Mouse (Mus musculus): ENCODE results near the gene Amn. TPM values are rescaled to one million over a fixed set of nuclear protein-coding genes. Genes with fewer than 3 reads are reported as not detected.
A peak's percentile ranks its signal among the peaks of the same experiment; 100 is the strongest.

The Amn gene
- polyA plus RNA-seq, 1 experiment from 2014 or later = 0.29 TPM

DNA sequence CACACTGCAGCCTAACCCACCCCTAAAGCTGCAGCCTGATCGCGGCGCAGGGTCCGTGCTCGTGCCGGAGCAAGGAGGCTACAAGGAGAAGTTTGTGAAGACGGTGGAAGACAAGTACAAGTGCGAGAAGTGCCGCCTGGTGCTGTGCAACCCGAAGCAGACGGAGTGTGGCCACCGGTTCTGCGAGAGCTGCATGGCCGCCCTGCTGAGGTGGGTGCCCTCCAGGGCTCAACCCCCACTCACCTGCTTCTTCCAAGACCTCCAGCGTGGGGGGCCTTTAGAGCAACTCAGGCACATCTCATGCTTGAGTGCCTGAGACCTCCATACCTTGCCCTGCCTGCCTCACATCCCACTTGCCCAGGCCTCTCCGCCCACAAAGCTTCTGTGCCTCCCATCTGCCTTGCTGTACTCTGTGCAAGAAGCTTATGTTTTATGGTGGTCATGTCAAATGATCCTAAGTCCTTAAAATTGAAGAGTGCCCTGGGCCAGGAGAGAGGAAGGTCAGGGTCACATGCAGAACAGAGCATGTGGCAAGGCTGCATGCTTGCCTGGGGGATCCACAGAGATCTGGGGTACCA is 33.2 kb upstream of the Amn start:
- Histone ChIP-seq H3K4me3 (ENCODE audit: low read depth, low read length) (no peak overlapping the region), H3K9me3 (ENCODE audit: control insufficient read depth, low read length) (no peaks in the 10 kb centered on the region), H3K9ac (ENCODE audit: low read length) (no peak overlapping the region), H3K36me3 (ENCODE audit: control insufficient read depth, insufficient read depth, low read length) (peaks cover 8% of the 10 kb centered on the region; the same call in 1 of the 2 replicates), H3K4me1 (ENCODE audit: control insufficient read depth, insufficient read depth, low read length) (no peaks in the 10 kb centered on the region), H3K27ac (replicated peaks; ENCODE audit: low read depth, low read length) (0 out of 2 replicates have a peak overlapping the region, but pooled peaks have one; percentile 30), H3K27me3 (ENCODE audit: control insufficient read depth, insufficient read depth, low read length) (no peaks in the 10 kb centered on the region; the same call in 1 of the 2 replicates), H3K4me2 (ENCODE audit: low read depth, severe bottlenecking) (no peak overlapping the region)
- DNase-seq (ENCODE audit: low spot score) (no peak), ATAC-seq (ENCODE audit: insufficient number of reproducible peaks, low FRiP score, low TSS enrichment, low read depth) (no peak)
- WGBS = 94% methylated on average over 16 of the region's 16 CpGs

DNA sequence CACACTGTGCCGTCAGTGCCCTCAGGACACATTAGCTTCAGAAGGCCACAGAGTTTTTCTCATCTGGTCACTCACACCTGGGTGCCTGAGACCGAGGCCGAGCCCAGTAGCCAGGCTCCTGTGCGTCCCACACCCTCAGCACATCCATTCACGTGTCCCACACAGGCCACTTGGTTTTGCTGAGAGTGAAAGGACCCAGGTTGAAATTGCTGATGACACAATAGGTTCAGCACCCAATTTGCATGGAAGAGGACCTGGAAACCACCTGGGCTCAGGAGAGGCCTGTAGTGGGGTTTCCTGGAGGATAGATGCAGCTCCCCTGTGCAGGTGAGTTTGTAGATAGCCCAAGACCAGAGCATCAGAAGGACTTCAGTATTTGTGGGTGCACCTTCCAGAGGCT is 32.5 kb upstream of the Amn start:
- Histone ChIP-seq H3K9ac (ENCODE audit: low read length) (no peak overlapping the region), H3K27ac (replicated peaks; ENCODE audit: low read depth, low read length) (0 out of 2 replicates have a peak overlapping the region, but pooled peaks have one; percentile 30), H3K27me3 (ENCODE audit: control insufficient read depth, insufficient read depth, low read length) (no peaks in the 10 kb centered on the region; the same call in 1 of the 2 replicates), H3K36me3 (ENCODE audit: control insufficient read depth, insufficient read depth, low read length) (peaks cover 8% of the 10 kb centered on the region; the same call in 1 of the 2 replicates), H3K4me3 (ENCODE audit: low read depth, low read length) (no peak overlapping the region), H3K9me3 (ENCODE audit: control insufficient read depth, low read length) (no peaks in the 10 kb centered on the region), H3K4me1 (ENCODE audit: control insufficient read depth, insufficient read depth, low read length) (no peaks in the 10 kb centered on the region), H3K4me2 (ENCODE audit: low read depth, severe bottlenecking) (no peak overlapping the region)
- DNase-seq (ENCODE audit: low spot score) (no peak), ATAC-seq (ENCODE audit: insufficient number of reproducible peaks, low FRiP score, low TSS enrichment, low read depth) (no peak)
- WGBS = 85% methylated on average over 5 of the region's 5 CpGs

DNA sequence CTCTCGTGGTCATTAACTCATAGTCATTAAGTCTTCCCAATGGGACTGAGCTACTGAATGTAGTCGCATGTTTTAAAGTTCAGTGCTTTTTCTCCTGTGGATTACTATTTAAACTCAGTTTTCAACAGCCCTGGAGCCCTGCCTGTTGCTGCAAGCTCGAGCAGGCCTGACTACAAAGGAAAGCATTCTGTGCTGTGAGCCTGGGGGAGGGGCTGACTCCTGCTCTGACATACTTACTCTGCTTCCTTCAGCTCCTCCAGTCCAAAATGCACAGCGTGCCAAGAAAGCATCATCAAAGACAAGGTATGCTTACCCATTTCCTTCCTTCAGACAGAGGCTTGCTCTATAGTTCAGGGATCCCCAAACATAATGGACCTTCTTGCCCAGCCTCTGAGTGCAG is 32.1 kb upstream of the Amn start:
- peaks cover 8% of the 10 kb centered on the region; the same call in 1 of the 2 replicates for H3K36me3 ChIP-seq (ENCODE audit: control insufficient read depth, insufficient read depth, low read length)
- ATAC-seq (ENCODE audit: insufficient number of reproducible peaks, low FRiP score, low TSS enrichment, low read depth) (no peak), DNase-seq (ENCODE audit: low spot score) (peak; percentile 36)
- no peaks in the 10 kb centered on the region for H3K9me3 ChIP-seq (ENCODE audit: control insufficient read depth, low read length)
- no peaks in the 10 kb centered on the region; the same call in 1 of the 2 replicates for H3K27me3 ChIP-seq (ENCODE audit: control insufficient read depth, insufficient read depth, low read length)
- no peak overlapping the region for H3K4me2 ChIP-seq (ENCODE audit: low read depth, severe bottlenecking)
- no peak overlapping the region for H3K4me3 ChIP-seq (ENCODE audit: low read depth, low read length)
- no peaks in the 10 kb centered on the region for H3K4me1 ChIP-seq (ENCODE audit: control insufficient read depth, insufficient read depth, low read length)
- H3K27ac ChIP-seq (replicated peaks; ENCODE audit: low read depth, low read length) = 0 out of 2 replicates have a peak overlapping the region, but pooled peaks have one; percentile 30
- H3K9ac ChIP-seq (ENCODE audit: low read length) = no peak overlapping the region
- 64% methylated on average over 4 of the region's 4 CpGs for WGBS

DNA sequence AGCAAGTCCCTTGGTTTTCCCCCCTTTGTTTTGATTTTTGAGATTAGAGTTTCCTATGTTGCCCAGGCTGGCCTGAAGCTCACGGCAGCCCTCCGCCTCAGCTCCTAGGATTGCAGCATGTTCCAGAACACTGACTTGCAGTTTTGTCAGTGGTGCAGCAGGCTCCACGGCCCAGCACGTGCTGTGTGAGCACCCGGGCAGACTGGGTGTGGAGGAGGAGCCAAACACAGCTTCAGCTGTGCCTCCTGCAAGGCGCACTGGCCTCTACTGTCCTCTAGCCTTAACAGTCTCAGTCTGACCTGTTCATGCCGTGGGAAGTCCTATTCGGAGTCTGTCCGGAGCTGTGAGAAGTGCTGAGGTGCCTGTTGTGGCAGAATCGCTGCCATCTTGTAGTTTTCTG is 31.0 kb upstream of the Amn start:
- 92% methylated on average over 10 of the region's 10 CpGs for WGBS
- Histone ChIP-seq H3K9me3 (ENCODE audit: control insufficient read depth, low read length) (no peaks in the 10 kb centered on the region), H3K4me2 (ENCODE audit: low read depth, severe bottlenecking) (no peak overlapping the region), H3K4me3 (ENCODE audit: low read depth, low read length) (no peak overlapping the region), H3K27me3 (ENCODE audit: control insufficient read depth, insufficient read depth, low read length) (no peaks in the 10 kb centered on the region; the same call in 1 of the 2 replicates), H3K36me3 (ENCODE audit: control insufficient read depth, insufficient read depth, low read length) (peaks cover 8% of the 10 kb centered on the region; the same call in 1 of the 2 replicates), H3K27ac (replicated peaks; ENCODE audit: low read depth, low read length) (no peak overlapping the region), H3K4me1 (ENCODE audit: control insufficient read depth, insufficient read depth, low read length) (no peaks in the 10 kb centered on the region), H3K9ac (ENCODE audit: low read length) (no peak overlapping the region)
- ATAC-seq (ENCODE audit: insufficient number of reproducible peaks, low FRiP score, low TSS enrichment, low read depth) (no peak), DNase-seq (ENCODE audit: low spot score) (no peak)

DNA sequence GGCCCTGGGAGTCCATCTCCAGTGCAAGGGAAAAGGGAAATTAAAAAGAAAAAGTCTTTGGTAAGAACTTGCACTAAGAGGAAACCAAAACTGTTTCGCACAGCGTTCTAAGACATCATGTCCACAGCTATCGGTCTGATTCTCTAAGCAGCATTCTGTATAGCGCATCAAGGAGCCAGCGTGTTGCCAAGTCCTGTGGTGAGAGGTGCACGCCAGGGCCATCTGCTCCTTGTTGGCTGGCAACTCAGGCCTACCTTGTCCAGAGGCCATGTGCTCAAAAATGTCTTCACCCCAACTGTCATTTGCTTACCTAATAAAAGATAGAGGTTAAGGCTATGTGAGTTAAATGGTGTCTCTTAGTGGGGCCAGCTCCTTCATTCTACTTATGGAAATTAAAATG is 29.0 kb upstream of the Amn start:
- DNase-seq (ENCODE audit: low spot score) (no peak), ATAC-seq (ENCODE audit: insufficient number of reproducible peaks, low FRiP score, low TSS enrichment, low read depth) (no peak)
- no peak overlapping the region for H3K9ac ChIP-seq (ENCODE audit: low read length)
- H3K9me3 ChIP-seq (ENCODE audit: control insufficient read depth, low read length) = no peaks in the 10 kb centered on the region
- no peak overlapping the region for H3K27ac ChIP-seq (replicated peaks; ENCODE audit: low read depth, low read length)
- no peaks in the 10 kb centered on the region for H3K4me1 ChIP-seq (ENCODE audit: control insufficient read depth, insufficient read depth, low read length)
- H3K27me3 ChIP-seq (ENCODE audit: control insufficient read depth, insufficient read depth, low read length) = no peaks in the 10 kb centered on the region; the same call in 1 of the 2 replicates
- WGBS = 96% methylated on average over 6 of the region's 6 CpGs
- H3K4me3 ChIP-seq (ENCODE audit: low read depth, low read length) = no peak overlapping the region
- peaks cover 6% of the 10 kb centered on the region; the same call in 1 of the 2 replicates for H3K36me3 ChIP-seq (ENCODE audit: control insufficient read depth, insufficient read depth, low read length)
- H3K4me2 ChIP-seq (ENCODE audit: low read depth, severe bottlenecking) = no peak overlapping the region

DNA sequence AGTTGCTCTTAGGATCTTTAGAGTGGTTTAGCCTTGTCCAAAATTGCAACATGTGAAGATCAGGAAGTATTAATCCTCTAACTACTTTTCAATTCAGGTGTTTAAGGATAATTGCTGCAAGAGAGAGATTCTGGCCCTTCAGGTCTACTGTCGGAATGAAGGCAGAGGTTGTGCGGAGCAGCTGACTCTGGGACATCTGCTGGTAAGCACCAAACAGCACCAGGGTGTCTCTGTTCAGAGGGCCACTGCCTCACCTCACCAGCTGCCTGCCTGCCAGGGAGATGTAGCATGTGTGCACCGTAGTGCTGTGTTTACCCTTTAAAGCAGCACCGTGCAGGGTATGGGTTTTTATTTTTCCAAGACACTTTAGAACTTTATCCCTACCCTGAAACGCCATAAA is 28.5 kb upstream of the Amn start:
- Histone ChIP-seq H3K4me3 (ENCODE audit: low read depth, low read length) (no peak overlapping the region), H3K4me1 (ENCODE audit: control insufficient read depth, insufficient read depth, low read length) (no peaks in the 10 kb centered on the region), H3K36me3 (ENCODE audit: control insufficient read depth, insufficient read depth, low read length) (peaks cover 6% of the 10 kb centered on the region; the same call in 1 of the 2 replicates), H3K9ac (ENCODE audit: low read length) (no peak overlapping the region), H3K27me3 (ENCODE audit: control insufficient read depth, insufficient read depth, low read length) (no peaks in the 10 kb centered on the region; the same call in 1 of the 2 replicates), H3K4me2 (ENCODE audit: low read depth, severe bottlenecking) (no peak overlapping the region), H3K27ac (replicated peaks; ENCODE audit: low read depth, low read length) (no peak overlapping the region), H3K9me3 (ENCODE audit: control insufficient read depth, low read length) (no peaks in the 10 kb centered on the region)
- no peak for DNase-seq (ENCODE audit: low spot score)
- 94% methylated on average over 5 of the region's 5 CpGs for WGBS
- no peak for ATAC-seq (ENCODE audit: insufficient number of reproducible peaks, low FRiP score, low TSS enrichment, low read depth)

DNA sequence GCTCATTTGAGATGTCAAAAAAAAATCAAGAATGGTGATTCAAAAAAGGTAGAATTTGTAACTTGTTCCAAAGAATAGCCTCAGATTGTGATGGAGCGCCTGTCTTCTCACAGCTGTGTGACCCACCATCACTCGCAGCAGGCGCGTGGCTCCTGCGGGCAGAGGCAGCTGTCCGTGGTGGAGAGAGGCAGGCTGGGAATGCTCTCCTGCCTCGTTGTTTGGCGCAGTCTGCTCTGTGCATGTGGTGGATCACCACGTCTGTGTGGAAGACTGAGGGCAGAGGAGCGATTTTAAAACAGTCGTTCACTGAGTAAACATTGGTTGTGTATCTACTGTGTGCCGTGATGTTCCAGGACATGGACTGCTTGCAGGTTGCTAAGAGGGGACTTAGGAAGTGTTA is 27.2 kb upstream of the Amn start:
- 92% methylated on average over 12 of the region's 12 CpGs for WGBS
- no peak overlapping the region for H3K4me2 ChIP-seq (ENCODE audit: low read depth, severe bottlenecking)
- DNase-seq (ENCODE audit: low spot score) (no peak), ATAC-seq (ENCODE audit: insufficient number of reproducible peaks, low FRiP score, low TSS enrichment, low read depth) (no peak)
- no peaks in the 10 kb centered on the region for H3K27me3 ChIP-seq (ENCODE audit: control insufficient read depth, insufficient read depth, low read length)
- no peaks in the 10 kb centered on the region for H3K36me3 ChIP-seq (ENCODE audit: control insufficient read depth, insufficient read depth, low read length)
- H3K9me3 ChIP-seq (ENCODE audit: control insufficient read depth, low read length) = no peaks in the 10 kb centered on the region
- no peak overlapping the region for H3K4me3 ChIP-seq (ENCODE audit: low read depth, low read length)
- H3K4me1 ChIP-seq (ENCODE audit: control insufficient read depth, insufficient read depth, low read length) = no peaks in the 10 kb centered on the region
- H3K9ac ChIP-seq (ENCODE audit: low read length) = no peak overlapping the region
- no peak overlapping the region for H3K27ac ChIP-seq (replicated peaks; ENCODE audit: low read depth, low read length)

DNA sequence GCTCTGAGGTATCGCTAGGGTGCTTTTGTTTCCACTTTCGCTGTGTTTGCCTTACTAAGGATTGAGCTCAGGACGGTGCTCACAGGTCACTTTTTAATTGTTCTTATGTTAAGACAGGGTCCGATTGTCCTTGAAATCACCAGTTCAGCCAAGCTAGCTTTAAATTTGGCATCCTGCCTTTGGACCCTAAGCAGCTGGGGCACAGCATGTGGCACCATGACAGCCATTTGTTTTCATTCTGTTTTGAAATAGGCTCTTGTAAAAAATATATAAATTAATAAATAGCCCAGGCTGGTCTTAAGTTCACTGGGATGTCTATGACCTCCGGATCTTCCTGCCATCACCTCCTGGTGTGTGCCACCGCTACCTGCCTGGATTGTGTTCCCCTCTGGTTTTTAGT is 25.8 kb upstream of the Amn start:
- Histone ChIP-seq H3K4me3 (ENCODE audit: low read depth, low read length) (no peak overlapping the region), H3K9ac (ENCODE audit: low read length) (no peak overlapping the region), H3K36me3 (ENCODE audit: control insufficient read depth, insufficient read depth, low read length) (no peaks in the 10 kb centered on the region), H3K4me2 (ENCODE audit: low read depth, severe bottlenecking) (no peak overlapping the region), H3K27me3 (ENCODE audit: control insufficient read depth, insufficient read depth, low read length) (no peaks in the 10 kb centered on the region), H3K27ac (replicated peaks; ENCODE audit: low read depth, low read length) (no peak overlapping the region), H3K4me1 (ENCODE audit: control insufficient read depth, insufficient read depth, low read length) (no peaks in the 10 kb centered on the region), H3K9me3 (ENCODE audit: control insufficient read depth, low read length) (no peaks in the 10 kb centered on the region)
- DNase-seq (ENCODE audit: low spot score) (no peak), ATAC-seq (ENCODE audit: insufficient number of reproducible peaks, low FRiP score, low TSS enrichment, low read depth) (no peak)
- 93% methylated on average over 6 of the region's 6 CpGs for WGBS

Data from limb, embryonic 11.5 days (tissue).